Mouse (Mus musculus) heart, postnatal 0 days (tissue): ENCODE results near the gene Cfap299.

Experiments
- CTCF ChIP-seq: IDR thresholded peaks from 2 replicates; pipeline ENCODE4 v1.5.1; 2016; ENCODE audit warnings: antibody characterized with exemption, control low read depth, low read depth
- EP300 ChIP-seq: IDR thresholded peaks from 2 replicates; pipeline ENCODE4 v1.6.1; 2016; ENCODE audit warnings: antibody characterized with exemption, low read depth

DNA sequence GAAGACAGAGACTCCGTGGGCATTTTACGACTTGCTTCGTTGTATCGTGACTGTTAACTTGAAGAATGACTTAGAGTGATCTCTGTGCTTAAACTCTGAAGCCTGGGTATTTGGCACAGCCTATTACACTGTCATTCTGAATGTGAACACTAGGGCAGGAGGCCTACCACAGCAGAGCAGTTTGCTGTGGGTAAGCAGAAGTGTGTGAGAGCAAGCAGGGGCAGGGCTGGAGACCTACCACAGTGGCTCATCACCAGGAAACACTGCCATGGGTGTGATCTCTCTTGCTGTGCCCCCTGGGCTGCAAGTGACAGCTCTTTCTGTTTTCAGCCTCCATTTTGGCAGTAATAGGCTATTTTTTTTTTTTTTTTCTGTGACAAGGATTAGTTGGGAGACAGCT, 39.7 kb downstream of the Cfap299 start:
- peak; percentile 11; the same call in 1 of the 2 replicates for TF ChIP-seq CTCF
- no peak for TF ChIP-seq EP300
